Mouse (Mus musculus) hindbrain, embryonic 14.5 days (tissue): ENCODE measurements around the gene Leap2. TPM values are rescaled to one million over a fixed set of nuclear protein-coding genes. Genes with fewer than 3 reads are reported as not detected.
A peak's percentile ranks its signal among the peaks of the same experiment; 100 is the strongest.

Experiments used
- ATAC-seq: fragments of 200-750 bp; cut with Nextera tagmentation; 2 replicates; pipeline ENCODE4 v1.8.0; 2017; ENCODE audit warnings: moderate number of reproducible peaks, mild to moderate bottlenecking, moderate TSS enrichment, moderate library complexity; ENCODE audit not compliant: low FRiP score
- DNase-seq: peaks from one replicate; pipeline ENCODE4 v3.0.0-alpha.2; 2015; ENCODE audit warnings: low spot score
- H3K27ac ChIP-seq: fragments of 300-500 bp; sonication (generic); 2 replicates; pipeline ENCODE4 v1.5.1; 2014; ENCODE audit warnings: mild to moderate bottlenecking, moderate library complexity
- H3K27me3 ChIP-seq: fragments of 300-500 bp; sonication (generic); 2 replicates; pipeline ENCODE4 v1.6.1; 2014; ENCODE audit warnings: mild to moderate bottlenecking, low read length, mixed read lengths; ENCODE audit not compliant: control insufficient read depth, insufficient read depth
- H3K36me3 ChIP-seq: fragments of 300-500 bp; sonication (generic); replicated peaks from 2 replicates; pipeline ENCODE4 v1.6.1; 2014; ENCODE audit not compliant: control insufficient read depth, insufficient read depth
- H3K4me1 ChIP-seq: fragments of 300-500 bp; sonication (generic); replicated peaks from 2 replicates; pipeline ENCODE4 v1.6.1; 2014; ENCODE audit warnings: antibody characterized with exemption, low read length, mixed read lengths; ENCODE audit not compliant: control insufficient read depth, insufficient read depth
- H3K4me2 ChIP-seq: fragments of 300-500 bp; sonication (generic); replicated peaks from 2 replicates; pipeline ENCODE4 v1.6.1; 2014; ENCODE audit warnings: mild to moderate bottlenecking, moderate library complexity
- H3K4me3 ChIP-seq: fragments of 300-500 bp; sonication (generic); replicated peaks from 2 replicates; pipeline ENCODE4 v1.5.1; 2014; ENCODE audit warnings: mild to moderate bottlenecking, low read length
- H3K9ac ChIP-seq: fragments of 300-500 bp; sonication (generic); 2 replicates; pipeline ENCODE4 v1.6.1; 2014
- H3K9me3 ChIP-seq: fragments of 300-500 bp; sonication (generic); 2 replicates; pipeline ENCODE4 v1.6.1; 2016; ENCODE audit warnings: low read length; ENCODE audit not compliant: control insufficient read depth
- WGBS: fragments of 180-500 bp; shearing (Covaris S2); extraction: QIAGEN DNeasy Blood & Tissue Kit; methylation state at CpG from one replicate; pipeline ENCODE4 v1.1.7; 2014; 5-methylcytosine and 5-hydroxymethylcytosine counted together
- polyA plus RNA-seq: library from polyadenylated mRNA; unstranded; fragments of >200 nt; fragmentation: Nextera tagmentation; extraction: Ambion mirVana; gene quantifications from 2 replicates; pipeline ENCODE4 v1.2.1, GENCODE M21; 2014

The Leap2 gene
- polyA plus RNA-seq, 1 experiment from 2014 or later = not detected

DNA sequence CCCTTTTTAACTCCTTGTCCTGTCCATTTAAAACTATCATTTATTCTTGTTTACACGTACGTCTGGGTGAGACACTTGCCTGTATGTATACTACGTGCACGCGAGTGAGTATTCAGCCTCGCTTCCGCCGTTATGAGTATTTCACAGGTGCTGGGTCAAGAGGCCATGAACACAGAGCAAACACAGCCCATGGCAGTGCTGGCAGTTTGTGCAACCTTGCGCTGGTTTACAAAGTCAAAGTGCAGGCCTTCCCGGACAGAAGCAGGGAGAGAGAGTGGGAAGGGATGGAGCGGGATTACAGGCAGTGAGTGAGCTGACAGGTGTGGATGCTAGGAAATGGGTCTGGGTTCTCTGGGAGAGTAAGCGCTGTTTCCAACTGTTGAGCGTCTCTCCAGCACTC, 23.2 kb upstream of the Leap2 start:
- Histone ChIP-seq H3K4me1 (no peaks in the 10 kb centered on the region), H3K9ac (no peak overlapping the region), H3K36me3 (no peaks in the 10 kb centered on the region), H3K27ac (no peak overlapping the region), H3K9me3 (no peaks in the 10 kb centered on the region), H3K4me3 (no peak overlapping the region), H3K27me3 (no peaks in the 10 kb centered on the region), H3K4me2 (no peak overlapping the region)
- 87% methylated on average over 13 of the region's 13 CpGs for WGBS
- DNase-seq = no peak
- no peak for ATAC-seq

DNA sequence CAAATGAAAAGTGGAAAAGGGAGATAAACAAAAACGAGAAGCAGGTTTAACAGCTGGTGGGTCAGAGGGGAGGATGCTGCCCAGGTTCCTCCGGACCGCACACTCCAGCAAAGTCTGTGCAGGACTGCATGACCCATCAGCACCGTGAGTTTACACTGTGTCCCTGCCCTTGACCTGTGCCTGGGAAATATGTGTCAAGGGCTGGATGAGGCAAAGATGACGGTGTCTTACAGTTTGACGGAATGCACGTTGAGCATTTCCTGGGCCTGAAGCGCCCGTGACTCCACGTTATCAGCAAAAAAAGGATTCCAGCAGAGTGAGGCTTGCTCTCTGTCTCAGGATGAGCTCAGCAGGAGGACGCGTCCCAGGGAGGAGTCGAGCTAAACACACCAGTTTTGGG, 22.6 kb upstream of the Leap2 start:
- DNase-seq (no peak), ATAC-seq (no peak)
- no peaks in the 10 kb centered on the region for H3K36me3 ChIP-seq
- no peak overlapping the region for H3K9ac ChIP-seq
- no peaks in the 10 kb centered on the region for H3K4me1 ChIP-seq
- no peak overlapping the region for H3K4me3 ChIP-seq
- 59% methylated on average over 13 of the region's 13 CpGs for WGBS
- H3K27ac ChIP-seq = no peak overlapping the region
- H3K9me3 ChIP-seq = no peaks in the 10 kb centered on the region
- no peak overlapping the region for H3K4me2 ChIP-seq
- no peaks in the 10 kb centered on the region for H3K27me3 ChIP-seq

DNA sequence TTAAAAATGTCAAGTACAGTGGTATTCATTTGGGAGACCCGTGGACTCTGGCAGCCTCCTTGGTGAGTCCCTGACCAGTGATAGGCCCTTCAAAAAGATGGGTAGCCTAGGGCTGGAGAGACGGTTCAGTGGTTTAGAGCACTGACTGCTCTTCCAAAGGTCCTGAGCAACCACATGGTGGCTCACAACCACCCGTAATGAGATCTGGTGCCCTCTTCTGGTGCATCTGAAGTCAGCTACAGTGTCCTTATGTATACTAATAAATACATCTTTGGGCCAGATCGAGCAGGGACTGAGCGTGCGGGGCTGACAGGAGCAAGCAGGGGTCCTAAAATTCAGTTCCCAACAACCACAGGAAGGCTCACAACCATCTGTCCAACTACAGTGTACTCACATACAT, 20.9 kb upstream of the Leap2 start:
- Histone ChIP-seq H3K9me3 (no peaks in the 10 kb centered on the region), H3K4me3 (no peak overlapping the region), H3K36me3 (no peaks in the 10 kb centered on the region), H3K9ac (no peak overlapping the region), H3K27ac (no peak overlapping the region), H3K4me2 (no peak overlapping the region), H3K27me3 (no peaks in the 10 kb centered on the region), H3K4me1 (no peaks in the 10 kb centered on the region)
- DNase-seq = no peak
- 33% methylated on average over 6 of the region's 6 CpGs for WGBS
- no peak for ATAC-seq

DNA sequence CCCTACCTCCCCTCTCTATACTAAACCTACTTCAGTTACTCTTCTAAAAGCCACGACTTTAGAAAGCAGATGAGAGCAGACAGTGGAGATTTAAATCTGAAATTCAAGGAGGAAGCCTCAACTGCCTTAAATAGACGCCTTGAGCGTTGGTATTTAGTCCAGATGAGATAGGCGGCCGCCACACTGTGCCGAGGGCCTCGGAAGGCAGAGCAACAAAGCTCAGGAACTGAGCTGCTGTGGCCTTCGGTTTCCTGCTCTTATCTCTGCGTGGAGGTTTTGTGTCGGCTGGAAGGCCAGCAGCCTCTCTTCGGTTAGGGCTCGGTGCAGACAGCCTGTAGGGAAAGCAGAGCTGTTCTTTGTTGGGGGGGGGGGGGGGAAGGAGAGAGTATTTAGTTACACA, 19.0 kb upstream of the Leap2 start:
- Histone ChIP-seq H3K4me2 (no peak overlapping the region), H3K4me1 (no peaks in the 10 kb centered on the region), H3K9me3 (no peaks in the 10 kb centered on the region), H3K9ac (no peak overlapping the region), H3K27ac (no peak overlapping the region), H3K36me3 (no peaks in the 10 kb centered on the region), H3K27me3 (no peaks in the 10 kb centered on the region), H3K4me3 (no peak overlapping the region)
- DNase-seq (no peak), ATAC-seq (no peak)
- 60% methylated on average over 12 of the region's 12 CpGs for WGBS

DNA sequence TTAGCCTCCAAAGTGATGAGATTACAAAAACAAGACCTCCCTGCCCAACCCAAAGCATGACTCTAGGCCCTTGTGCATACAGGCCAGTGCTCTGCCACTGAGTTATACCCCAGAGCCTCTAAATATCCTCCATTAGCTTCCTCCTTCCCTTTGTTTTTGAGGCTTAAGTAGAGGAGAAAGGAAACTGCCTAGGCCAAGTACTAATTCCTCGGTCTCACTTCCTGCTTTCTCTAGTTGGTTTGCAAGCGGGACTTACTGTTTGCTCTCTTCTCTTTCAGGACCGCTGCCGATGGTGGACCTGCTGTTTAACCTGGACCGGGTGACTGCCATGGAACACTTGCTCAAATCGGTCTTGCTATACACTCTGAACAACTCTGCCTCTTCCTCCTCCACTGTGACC, 13.4 kb upstream of the Leap2 start:
- 92% methylated on average over 6 of the region's 6 CpGs for WGBS

DNA sequence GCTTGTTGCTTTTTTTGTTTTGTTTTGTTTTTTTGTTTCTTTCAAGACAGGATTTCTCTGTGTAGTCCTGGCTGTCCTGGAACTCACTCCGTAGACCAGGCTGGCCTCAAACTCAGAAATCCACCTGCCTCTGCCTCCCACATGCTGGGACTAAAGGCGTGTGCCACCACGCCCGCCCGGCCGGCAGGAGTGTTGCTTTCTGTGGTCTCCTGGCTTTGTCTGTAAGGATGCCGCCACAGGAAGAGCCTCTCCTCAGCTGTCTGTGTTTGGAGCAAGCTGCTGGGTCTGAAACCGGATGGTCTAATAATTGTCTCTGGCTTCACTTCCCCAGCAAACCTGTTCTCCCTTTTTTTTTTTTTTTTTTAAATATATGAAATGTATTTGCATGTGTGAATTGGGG, 12.5 kb upstream of the Leap2 start:
- Histone ChIP-seq H3K9me3 (no peaks in the 10 kb centered on the region), H3K36me3 (no peaks in the 10 kb centered on the region), H3K4me2 (no peak overlapping the region), H3K9ac (no peak overlapping the region), H3K4me3 (no peak overlapping the region), H3K27me3 (no peaks in the 10 kb centered on the region), H3K4me1 (peaks cover 3% of the 10 kb centered on the region; the same call in 1 of the 2 replicates), H3K27ac (no peak overlapping the region)
- 86% methylated on average over 8 of the region's 8 CpGs for WGBS
- DNase-seq (no peak), ATAC-seq (no peak)

More for the DNA sequence above, 13.4 kb upstream of the Leap2 start:
- no peaks in the 10 kb centered on the region for H3K9me3 ChIP-seq
- ATAC-seq = no peak
- no peaks in the 10 kb centered on the region for H3K36me3 ChIP-seq
- H3K4me3 ChIP-seq = no peak overlapping the region
- no peak for DNase-seq
- H3K4me2 ChIP-seq = no peak overlapping the region
- no peak overlapping the region for H3K9ac ChIP-seq
- peaks cover 3% of the 10 kb centered on the region; the same call in 1 of the 2 replicates for H3K4me1 ChIP-seq
- H3K27ac ChIP-seq = no peak overlapping the region
- no peaks in the 10 kb centered on the region for H3K27me3 ChIP-seq

DNA sequence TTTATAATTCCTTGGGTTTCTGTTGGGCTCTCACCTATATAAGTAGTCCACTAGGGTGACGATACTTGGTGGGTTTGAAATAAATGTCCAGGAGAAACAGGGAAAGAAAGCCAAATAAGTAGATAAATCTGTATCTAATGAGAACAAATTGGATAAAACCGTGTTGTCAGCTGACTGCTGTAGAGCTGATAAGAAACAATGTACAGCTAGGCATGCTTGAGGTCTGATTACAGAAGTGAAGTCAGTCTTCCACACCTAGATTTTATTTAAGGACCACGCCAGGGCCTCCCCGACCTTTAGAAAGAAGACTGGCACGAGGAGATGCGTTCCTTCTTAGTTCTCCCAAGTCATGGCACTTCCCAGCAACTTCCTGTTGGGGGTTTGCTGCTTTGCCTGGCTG, 10.1 kb upstream of the Leap2 start:
- peaks cover 13% of the 10 kb centered on the region for H3K4me1 ChIP-seq
- peaks cover 7% of the 10 kb centered on the region for H3K36me3 ChIP-seq
- no peaks in the 10 kb centered on the region for H3K27me3 ChIP-seq
- DNase-seq (no peak), ATAC-seq (no peak)
- no peak overlapping the region for H3K27ac ChIP-seq
- no peak overlapping the region for H3K9ac ChIP-seq
- no peak overlapping the region for H3K4me2 ChIP-seq
- H3K4me3 ChIP-seq = no peak overlapping the region
- 79% methylated on average over 6 of the region's 6 CpGs for WGBS
- no peaks in the 10 kb centered on the region for H3K9me3 ChIP-seq

DNA sequence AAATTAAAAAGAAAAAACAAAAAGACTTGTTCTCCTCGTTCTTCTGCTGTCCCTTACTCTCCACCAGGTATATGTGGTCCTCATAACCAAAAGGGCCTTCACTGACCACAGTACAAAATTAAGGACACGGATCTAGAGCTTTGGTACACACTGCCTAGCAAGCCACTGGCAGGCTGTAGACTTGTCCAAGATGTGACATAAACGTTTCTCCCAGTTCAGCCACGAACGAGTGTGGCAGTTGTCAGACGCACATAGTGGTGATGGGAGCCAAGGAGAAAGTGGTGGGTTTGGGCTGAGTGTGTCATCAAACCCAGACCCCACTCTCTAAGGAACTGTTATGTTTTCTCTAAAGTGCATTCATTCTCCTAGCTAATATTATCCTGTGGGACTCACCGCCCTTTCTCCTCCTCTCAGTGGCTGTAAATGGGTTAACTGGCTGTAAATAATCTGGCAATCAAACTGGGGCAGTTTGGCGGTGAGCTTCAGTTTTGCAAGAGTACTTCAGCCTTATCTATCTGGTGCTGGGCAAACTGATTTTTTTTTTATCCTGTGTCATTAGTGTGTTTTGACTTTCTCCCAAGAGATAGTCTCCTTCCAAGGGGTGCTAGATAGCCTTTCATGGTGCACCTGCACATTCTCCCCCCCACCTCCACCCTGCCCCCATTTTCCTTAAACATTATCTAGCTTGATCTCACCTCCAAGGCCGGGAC, 8.5 kb upstream of the Leap2 start:
- peak overlapping the region; percentile 85 for H3K27ac ChIP-seq
- H3K4me1 ChIP-seq = peaks cover 13% of the 10 kb centered on the region
- 19% methylated on average over 9 of the region's 9 CpGs for WGBS
- no peak for ATAC-seq
- DNase-seq = no peak
- peak overlapping the region; percentile 66 for H3K4me3 ChIP-seq
- peaks cover 14% of the 10 kb centered on the region for H3K36me3 ChIP-seq
- H3K27me3 ChIP-seq = no peaks in the 10 kb centered on the region
- H3K9ac ChIP-seq = peak overlapping the region; percentile 41
- no peaks in the 10 kb centered on the region for H3K9me3 ChIP-seq
- H3K4me2 ChIP-seq = peak overlapping the region; percentile 73

DNA sequence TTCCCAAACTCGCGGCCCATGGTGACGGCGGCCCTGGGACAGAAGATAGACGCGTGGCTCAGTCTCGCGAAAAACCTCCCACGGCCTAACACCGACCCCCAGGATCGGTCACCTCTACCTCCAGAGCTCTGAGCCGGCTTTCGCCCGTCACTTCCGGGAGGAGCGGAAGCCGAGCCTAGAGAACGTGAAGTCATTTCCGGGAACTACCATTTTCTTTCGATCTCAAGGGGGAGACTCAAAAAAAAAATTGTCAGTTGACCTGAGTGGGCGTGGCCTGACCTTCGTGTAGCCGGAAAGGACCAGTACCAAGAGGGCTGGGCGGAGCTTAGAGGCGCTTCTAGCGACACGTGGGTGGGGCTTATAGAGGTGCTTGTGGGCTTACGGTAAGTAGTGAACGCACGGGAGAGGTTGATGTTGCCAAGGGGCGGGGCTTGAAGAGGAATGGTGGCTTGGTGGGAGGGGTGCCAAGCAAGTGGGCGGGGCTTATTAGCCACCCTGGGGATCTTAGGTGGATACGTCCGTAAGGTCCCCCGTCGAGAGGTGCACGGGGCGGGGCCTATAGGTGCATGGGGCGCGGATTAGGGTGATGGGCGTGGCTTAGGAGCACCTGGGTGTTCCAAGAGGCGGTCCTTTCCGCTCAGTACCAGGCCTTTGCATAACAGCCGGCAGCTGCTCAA, 7.8 kb upstream of the Leap2 start, which contains the start of the genes Uqcrq and Gdf9:
TSS of gene Uqcrq (minus strand) at position 162 of the 677 bp plus-strand sequence.
TSS of gene Gdf9 (plus strand) at position 354 of the 677 bp plus-strand sequence.
- H3K36me3 ChIP-seq = peaks cover 14% of the 10 kb centered on the region
- DNase-seq (peak; percentile 100), ATAC-seq (peak; percentile 96)
- H3K9ac ChIP-seq = peak within 1 kb of the TSS; percentile 88
- H3K9me3 ChIP-seq = no peaks in the 10 kb centered on the region
- WGBS = under 1% methylated on average over 44 of the region's 44 CpGs
- H3K4me1 ChIP-seq = peaks cover 13% of the 10 kb centered on the region
- no peaks in the 10 kb centered on the region for H3K27me3 ChIP-seq
- peak within 1 kb of the TSS; percentile 73 for H3K4me2 ChIP-seq
- peak within 1 kb of the TSS; percentile 66 for H3K4me3 ChIP-seq
- H3K27ac ChIP-seq = peak within 1 kb of the TSS; percentile 85
